Mouse (Mus musculus) frontal cortex, postnatal 14 days (tissue): ENCODE measurements around the gene Miox.

Source experiments
- DNase-seq, 2 experiments: peaks; one replicate each; pipeline ENCODE4 v3.0.0; 2022; ENCODE audit warnings: low spot score in 2 of 2

The Miox gene

GRCm38 (mm10) chr15:89363051-89363450 is 28.9 kb downstream of the Miox start:
- DNase-seq: no peak

- DNase-seq: no peak
Measured at GRCm38 (mm10) chr15:89365141-89365551, 30.9 kb downstream of the Miox start.

GRCm38 (mm10) chr15:89372068-89372467 is 37.9 kb downstream of the Miox start:
- no peak for DNase-seq

- DNase-seq: no peak
Measured at GRCm38 (mm10) chr15:89372536-89372935, 38.3 kb downstream of the Miox start.

- DNase-seq: peak; percentile 74 to 80
Measured at GRCm38 (mm10) chr15:89373027-89373761, 39.0 kb downstream of the Miox start.

- DNase-seq: peak; percentile 86 to 94
Measured at GRCm38 (mm10) chr15:89373762-89374248, 39.6 kb downstream of the Miox start, which contains the start of gene Sco2. Gene Sco2 (minus strand): TSS chr15:89373846.

- no peak for DNase-seq
Measured at GRCm38 (mm10) chr15:89374340-89374739, 40.1 kb downstream of the Miox start.

GRCm38 (mm10) chr15:89374801-89375534 is 40.8 kb downstream of the Miox start:
- no peak for DNase-seq

- no peak for DNase-seq
Measured at GRCm38 (mm10) chr15:89376040-89376439, 41.8 kb downstream of the Miox start.

GRCm38 (mm10) chr15:89376957-89377356 is 42.8 kb downstream of the Miox start, which contains the start of gene Tymp:
Gene Tymp (minus strand): TSS chr15:89377039.
- DNase-seq: no peak

GRCm38 (mm10) chr15:89377362-89377761 is 43.2 kb downstream of the Miox start:
- no peak for DNase-seq

GRCm38 (mm10) chr15:89377938-89378828 is 44.0 kb downstream of the Miox start:
- DNase-seq: no peak

GRCm38 (mm10) chr15:89378831-89379401 is 44.7 kb downstream of the Miox start, which contains the start of gene Odf3b:
Gene Odf3b (minus strand): TSS chr15:89379282.
- DNase-seq: no peak

- DNase-seq: no peak
Measured at GRCm38 (mm10) chr15:89379429-89379828, 45.2 kb downstream of the Miox start.

GRCm38 (mm10) chr15:89384617-89385016 is 50.4 kb downstream of the Miox start, which contains the start of gene Klhdc7b:
Gene Klhdc7b (plus strand): TSS chr15:89384917.
- DNase-seq: no peak
